Mouse (Mus musculus): ENCODE data around the gene Zswim8.
A peak's percentile ranks its signal among the peaks of the same experiment; 100 is the strongest.
"Not testable (repeated sequence)": the region's sequence is repeated elsewhere in the genome, so short reads cannot be mapped to it uniquely, and the experiment has no call there.

Gene Zswim8

DNA sequence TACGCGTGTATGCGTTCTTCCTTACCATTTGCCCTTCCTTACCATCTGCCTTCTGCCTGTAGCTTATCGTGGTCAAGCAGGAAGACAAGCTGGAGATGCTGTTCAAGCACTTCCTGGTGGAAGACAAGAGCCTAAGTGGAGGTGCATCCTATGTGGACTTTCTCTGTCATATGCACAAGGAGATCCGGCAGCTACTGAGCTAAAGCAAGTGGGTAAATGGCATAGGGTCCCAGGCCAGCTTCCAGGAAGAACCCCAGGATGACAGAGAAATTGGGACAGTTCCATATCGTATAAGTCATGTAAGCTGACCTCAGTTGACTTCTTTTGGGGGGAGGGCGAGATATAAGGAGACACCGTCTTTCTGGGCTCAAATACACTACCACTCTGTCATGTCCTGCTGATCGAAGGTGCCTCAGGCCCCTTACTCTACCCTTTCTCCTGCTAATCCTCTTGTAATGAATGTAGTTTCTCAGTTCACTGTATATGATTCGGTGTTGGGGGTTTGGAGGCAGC lies 13.7 kb upstream of the Zswim8 start:
- DNase-seq (ENCODE audit: low read depth, low spot score): no peak

DNA sequence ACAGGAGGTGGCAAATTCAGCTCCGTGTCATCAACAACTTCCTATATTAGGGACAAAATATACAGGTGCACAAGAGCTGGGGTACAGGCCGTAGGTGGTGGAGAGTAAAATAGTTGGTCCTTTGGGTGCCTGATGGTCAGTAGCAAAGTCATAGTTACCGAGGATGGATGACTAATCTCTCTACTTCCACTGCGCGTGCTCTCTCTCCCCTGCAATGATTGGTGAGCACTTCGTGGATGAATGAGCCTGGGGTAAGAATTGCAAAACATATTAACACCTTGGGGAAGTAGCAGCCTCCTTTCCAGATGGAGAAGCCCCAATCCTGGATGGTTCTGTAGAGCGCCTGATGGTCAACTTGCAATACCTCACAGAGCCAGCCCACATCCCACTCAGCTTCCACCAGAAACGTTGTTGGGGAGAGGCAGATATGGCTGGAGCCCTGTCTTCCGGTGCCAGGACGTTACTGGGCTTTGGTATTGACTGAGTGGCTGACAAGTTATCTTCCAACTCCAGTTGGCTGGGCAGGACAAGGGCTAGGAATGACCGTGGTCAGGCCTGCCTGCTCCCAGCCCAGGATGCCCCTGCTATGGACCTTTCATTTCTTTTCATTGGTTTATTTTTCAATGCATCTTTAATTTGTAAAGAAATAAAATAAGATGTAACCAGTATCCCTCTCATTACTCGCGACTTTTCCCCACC lies 13.0 kb upstream of the Zswim8 start:
- peak; percentile 25 for DNase-seq (ENCODE audit: low read depth, low spot score)

GRCm38 (mm10) chr14:20694884-20695760 lies 12.2 kb upstream of the Zswim8 start, which contains the start of gene Fut11:
Gene Fut11 (plus strand): TSS chr14:20694968.
- DNase-seq (ENCODE audit: low read depth, low spot score): peak; percentile 95

DNA sequence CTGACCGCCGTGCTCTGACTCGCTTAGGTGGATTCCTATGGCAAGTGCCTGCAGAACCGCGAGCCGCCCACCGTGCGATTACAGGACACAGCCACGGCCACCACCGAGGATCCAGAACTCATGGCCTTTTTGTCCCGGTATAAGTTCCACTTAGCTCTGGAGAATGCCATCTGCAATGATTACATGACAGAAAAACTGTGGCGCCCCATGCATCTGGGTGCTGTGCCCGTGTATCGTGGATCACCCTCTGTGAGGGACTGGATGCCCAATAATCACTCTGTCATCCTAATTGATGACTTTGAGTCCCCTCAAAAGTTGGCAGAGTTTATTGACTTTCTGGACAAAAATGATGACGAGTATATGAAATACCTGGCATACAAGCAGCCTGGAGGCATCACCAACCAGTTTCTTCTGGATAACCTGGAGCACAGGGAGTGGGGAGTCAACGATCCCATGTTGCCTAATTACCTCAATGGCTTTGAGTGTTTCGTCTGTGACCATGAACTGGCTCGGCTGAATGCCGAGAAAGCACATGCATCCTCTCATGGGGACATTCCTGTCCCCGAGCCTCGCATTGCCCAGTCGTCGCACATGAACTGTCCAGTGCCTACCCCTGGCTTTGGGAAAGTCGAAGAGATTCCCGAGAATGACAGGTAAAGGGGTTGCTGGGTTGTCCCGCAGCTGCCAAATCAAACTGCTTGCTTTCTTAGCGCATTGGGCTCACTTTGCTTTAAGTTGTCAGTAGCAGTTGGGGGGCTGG lies 11.4 kb upstream of the Zswim8 start:
- peak; percentile 21 for DNase-seq (ENCODE audit: low read depth, low spot score)

DNA sequence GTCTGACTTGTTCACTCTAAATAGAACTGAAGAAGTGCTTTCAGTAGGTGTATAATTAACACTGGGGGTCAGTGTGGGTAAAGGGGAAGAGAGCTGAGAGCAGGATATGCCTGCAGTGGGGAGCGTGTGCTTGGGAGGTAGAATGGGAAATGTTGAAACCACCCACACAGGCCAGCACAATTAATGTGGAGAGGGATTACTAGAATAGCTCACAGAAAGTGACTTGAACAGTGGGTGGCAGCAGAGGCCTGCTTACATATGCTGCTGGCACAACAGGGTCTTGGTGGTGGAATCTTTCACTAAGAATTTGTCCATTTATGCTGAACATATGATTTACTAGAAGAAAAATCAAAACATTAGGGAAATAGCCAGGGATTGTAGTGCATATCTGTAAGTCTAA lies 10.4 kb upstream of the Zswim8 start:
- peak; percentile 49 for DNase-seq (ENCODE audit: low read depth, low spot score)

GRCm38 (mm10) chr14:20698515-20698914 lies 8.8 kb upstream of the Zswim8 start:
- no peak for DNase-seq (ENCODE audit: low read depth, low spot score)

DNA sequence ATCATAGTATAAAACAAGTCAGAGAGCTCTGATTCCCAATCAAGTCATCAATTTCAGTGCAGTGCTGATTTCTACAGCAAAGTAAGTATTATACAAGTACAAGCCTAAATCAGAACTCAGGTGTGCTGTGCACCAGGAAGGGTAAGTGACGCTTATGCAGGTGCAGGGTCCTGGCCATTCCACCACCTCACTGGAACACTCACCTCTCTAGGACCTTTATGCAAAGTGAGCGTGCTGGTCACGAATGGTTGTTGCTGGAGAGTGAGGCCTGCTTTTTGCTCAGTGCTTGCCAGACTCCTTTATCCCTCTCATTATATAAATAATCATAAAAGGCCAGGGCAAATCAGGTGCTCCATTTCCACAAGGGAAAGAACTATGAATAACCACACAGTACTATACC lies 7.0 kb upstream of the Zswim8 start:
- no peak for DNase-seq (ENCODE audit: low read depth, low spot score)

GRCm38 (mm10) chr14:20701554-20701953 lies 5.8 kb upstream of the Zswim8 start:
- DNase-seq (ENCODE audit: low read depth, low spot score): peak; percentile 17

DNA sequence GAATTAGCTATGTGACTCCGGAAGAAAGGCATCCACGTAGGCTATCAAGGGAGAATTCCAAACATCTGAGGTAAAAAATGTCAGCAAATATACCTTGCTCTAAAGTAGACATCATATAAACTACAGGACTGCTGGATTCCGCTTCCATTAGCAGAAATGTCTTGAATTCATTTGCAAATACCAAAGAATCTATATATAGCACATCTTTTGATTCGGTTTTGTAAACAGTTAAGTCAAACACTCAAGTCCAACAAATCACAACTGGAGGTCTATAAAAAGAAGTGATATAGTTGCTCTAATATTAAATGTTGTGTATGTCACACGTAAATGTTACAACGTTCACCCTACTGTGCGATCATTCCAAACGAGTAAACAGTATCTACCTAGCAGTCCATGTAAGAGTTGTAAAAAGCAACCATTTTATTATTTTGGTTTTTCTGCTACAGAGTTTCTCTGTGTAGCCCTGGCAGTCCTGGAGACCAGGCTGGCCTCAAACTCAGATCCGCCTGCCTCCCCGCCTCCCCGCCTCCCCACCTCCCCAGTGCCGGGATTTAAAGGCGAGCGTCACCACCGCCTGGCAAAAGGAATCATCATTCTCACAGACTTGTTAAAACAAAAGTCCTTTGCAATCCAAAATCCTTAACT lies 5.1 kb upstream of the Zswim8 start:
- no peak for DNase-seq (ENCODE audit: low read depth, low spot score)

DNA sequence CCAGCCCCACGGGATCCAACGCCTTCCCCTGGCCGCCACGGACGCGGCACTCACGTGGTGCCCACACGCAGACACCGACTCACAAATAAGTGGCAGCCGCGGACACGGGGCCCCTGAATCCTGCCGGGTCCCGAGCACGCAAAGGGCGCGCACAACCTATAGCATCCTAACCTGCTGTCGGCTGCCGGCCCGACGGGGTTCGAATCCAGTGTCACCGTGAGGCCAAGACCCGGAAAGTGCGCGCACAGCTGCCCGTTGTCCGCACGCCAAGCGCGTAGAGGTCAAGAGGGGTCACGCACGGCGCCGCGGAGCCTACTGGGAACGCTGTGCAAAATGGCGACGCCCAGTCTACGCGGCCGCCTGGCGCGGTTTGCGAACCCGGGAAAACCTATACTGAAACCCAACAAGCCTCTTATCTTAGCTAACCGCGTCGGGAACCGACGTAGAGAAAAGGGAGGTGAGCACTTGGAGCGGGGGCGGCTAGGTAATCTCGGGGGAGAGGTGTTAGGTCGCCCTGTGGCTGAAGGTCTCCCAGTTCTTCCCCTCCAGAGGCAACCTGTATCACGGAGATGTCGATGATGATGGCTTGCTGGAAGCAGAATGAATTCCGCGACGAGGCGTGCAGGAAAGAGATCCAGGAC lies 4.5 kb upstream of the Zswim8 start, which contains the start of gene Chchd1:
Chchd1 (plus strand) TSS at position 266 of the 641 bp plus-strand sequence.
- peak; percentile 84 for DNase-seq (ENCODE audit: low read depth, low spot score)

DNA sequence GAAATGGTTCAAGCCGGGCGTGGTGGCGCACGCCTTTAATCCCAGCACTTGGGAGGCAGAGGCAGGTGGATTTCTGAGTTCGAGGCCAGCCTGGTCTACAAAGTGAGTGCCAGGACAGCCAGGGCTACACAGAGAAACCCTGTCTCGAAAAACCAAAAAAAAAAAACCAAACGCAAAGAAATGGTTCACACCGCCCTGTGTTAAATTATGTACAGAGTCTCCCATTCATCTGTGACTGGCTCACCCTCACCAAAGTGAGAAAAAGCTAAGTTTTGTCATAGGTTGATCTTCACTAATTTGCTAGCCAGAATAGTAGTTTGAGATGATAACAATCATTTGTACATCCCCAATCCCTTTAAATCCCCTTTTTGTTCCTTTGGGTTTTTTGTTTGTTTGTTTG lies 3.9 kb upstream of the Zswim8 start:
- DNase-seq (ENCODE audit: low read depth, low spot score): not testable (repeated sequence)

GRCm38 (mm10) chr14:20708239-20708638 lies 887 bp downstream of the Zswim8 start:
- peak; percentile 69 for DNase-seq (ENCODE audit: low read depth, low spot score)

- no peak for DNase-seq (ENCODE audit: low read depth, low spot score)
These were observed 6.5 kb downstream of the Zswim8 start for GRCm38 (mm10) chr14:20713832-20714231.

DNA sequence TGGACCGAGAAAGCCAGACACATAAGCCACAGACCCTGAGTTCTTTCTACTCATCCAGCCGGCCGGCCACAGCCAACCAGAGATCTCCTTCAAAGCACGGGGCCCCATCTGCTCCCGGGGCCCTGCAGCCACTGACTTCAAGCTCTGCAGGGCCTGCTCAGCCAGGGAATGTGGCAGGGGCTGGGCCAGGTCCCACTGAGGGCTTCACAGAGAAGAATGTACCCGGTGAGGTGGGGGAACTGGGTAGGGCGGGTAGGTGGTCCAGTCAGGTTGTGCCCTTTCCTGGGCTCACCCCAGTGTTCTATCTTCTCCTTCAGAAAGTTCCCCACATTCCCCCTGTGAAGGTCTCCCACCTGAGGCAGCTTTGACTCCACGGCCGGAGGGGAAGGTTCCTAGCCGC lies 11.1 kb downstream of the Zswim8 start:
- no peak for DNase-seq (ENCODE audit: low read depth, low spot score)

DNA sequence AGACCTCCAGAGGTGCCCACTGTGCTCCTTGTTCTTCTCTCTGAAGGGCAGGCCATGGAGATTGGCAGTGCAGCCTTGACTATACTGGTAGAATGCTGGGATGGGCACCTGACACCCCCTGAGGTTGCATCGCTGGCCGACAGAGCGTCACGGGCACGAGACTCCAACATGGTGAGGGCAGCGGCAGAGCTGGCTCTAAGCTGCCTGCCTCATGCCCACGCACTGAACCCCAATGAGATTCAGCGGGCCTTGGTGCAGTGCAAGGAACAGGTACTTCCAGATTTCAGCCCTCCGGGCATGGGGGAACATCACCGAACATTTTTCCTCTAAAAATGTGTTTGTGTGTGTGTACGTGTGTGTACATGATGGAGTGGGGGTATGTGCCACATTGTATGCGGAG lies 12.4 kb downstream of the Zswim8 start:
- no peak for DNase-seq (ENCODE audit: low read depth, low spot score)

- DNase-seq (ENCODE audit: low read depth, low spot score): no peak
These were observed 14.0 kb downstream of the Zswim8 start for GRCm38 (mm10) chr14:20721371-20721770.

GRCm38 (mm10) chr14:20723006-20723405 lies 15.7 kb downstream of the Zswim8 start:
- DNase-seq (ENCODE audit: low read depth, low spot score): no peak

- DNase-seq (ENCODE audit: low read depth, low spot score): peak; percentile 42
These were observed 16.7 kb downstream of the Zswim8 start for GRCm38 (mm10) chr14:20724043-20724442.

- no peak for DNase-seq (ENCODE audit: low read depth, low spot score)
These were observed 18.4 kb downstream of the Zswim8 start for GRCm38 (mm10) chr14:20725660-20726339.

DNA sequence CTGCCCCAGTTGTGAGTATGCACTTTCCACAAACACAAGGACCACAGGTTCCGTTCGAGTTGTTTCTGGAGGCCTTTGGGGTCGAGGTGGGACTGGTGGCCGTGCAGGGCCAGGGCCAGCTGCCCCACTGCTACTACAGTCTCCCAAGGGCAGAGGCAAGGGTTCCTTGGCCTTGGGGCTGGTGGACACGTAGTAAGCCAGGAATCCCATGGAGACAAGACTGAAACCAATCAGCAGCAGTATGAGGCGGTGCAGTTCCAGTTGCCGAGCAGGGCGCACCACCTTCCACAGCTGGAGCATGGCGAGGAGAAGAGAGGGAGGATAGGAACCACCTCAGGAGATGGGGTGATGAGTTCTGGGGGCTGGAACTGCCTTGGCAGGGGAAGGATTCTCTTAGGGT lies 22.5 kb downstream of the Zswim8 start:
- DNase-seq (ENCODE audit: low read depth, low spot score): no peak

All from CD4-positive helper T cell, adult 2 months (primary cell).